Mouse (Mus musculus) hindbrain, embryonic 13.5 days (tissue): ENCODE measurements around the gene Ppp1r1a. TPM values are rescaled to one million over a fixed set of nuclear protein-coding genes. Genes with fewer than 3 reads are reported as not detected.

Source experiments
- ATAC-seq: fragments of 200-750 bp; cut with Nextera tagmentation; 2 replicates; pipeline ENCODE4 v1.8.0; 2017; ENCODE audit warnings: moderate TSS enrichment; ENCODE audit not compliant: low FRiP score
- H3K27ac ChIP-seq: fragments of 300-500 bp; sonication (generic); 2 replicates; pipeline ENCODE4 v1.5.1; 2015; ENCODE audit warnings: inconsistent platforms, mild to moderate bottlenecking, moderate library complexity
- H3K27me3 ChIP-seq: fragments of 300-500 bp; sonication (generic); 2 replicates; pipeline ENCODE4 v1.6.1; 2015; ENCODE audit warnings: mild to moderate bottlenecking, inconsistent platforms
- H3K36me3 ChIP-seq: fragments of 300-500 bp; sonication (generic); 2 replicates; pipeline ENCODE4 v1.6.1; 2015; ENCODE audit warnings: mild to moderate bottlenecking, inconsistent platforms
- H3K4me1 ChIP-seq: fragments of 300-500 bp; sonication (generic); replicated peaks from 2 replicates; pipeline ENCODE4 v1.6.1; 2015; ENCODE audit warnings: inconsistent platforms
- H3K4me2 ChIP-seq: fragments of 300-500 bp; sonication (generic); 2 replicates; pipeline ENCODE4 v1.6.1; 2015; ENCODE audit warnings: inconsistent platforms, mild to moderate bottlenecking, moderate library complexity
- H3K4me3 ChIP-seq: fragments of 300-500 bp; sonication (generic); 2 replicates; pipeline ENCODE4 v1.5.1; 2015; ENCODE audit warnings: mild to moderate bottlenecking, inconsistent platforms
- H3K9ac ChIP-seq: fragments of 300-500 bp; sonication (generic); 2 replicates; pipeline ENCODE4 v1.6.1; 2015; ENCODE audit warnings: mild to moderate bottlenecking, inconsistent platforms
- H3K9me3 ChIP-seq: fragments of 300-500 bp; sonication (generic); 2 replicates; pipeline ENCODE4 v1.6.1; 2016; ENCODE audit warnings: inconsistent platforms
- WGBS: fragments of 180-500 bp; shearing (Covaris S2); methylation state at CpG from one replicate; pipeline ENCODE4 v1.1.7; 2015; 5-methylcytosine and 5-hydroxymethylcytosine counted together
- polyA plus RNA-seq: library from polyadenylated mRNA; unstranded; fragments of >200 nt; fragmentation: Nextera tagmentation; extraction: Ambion mirVana; gene quantifications from 2 replicates; pipeline ENCODE4 v1.2.1, GENCODE M21; 2015

Gene Ppp1r1a
- polyA plus RNA-seq: 99.2 and 101 TPM in 2 replicates

- Histone ChIP-seq H3K9ac (peak within 1 kb of the TSS; percentile 91), H3K4me2 (peak within 1 kb of the TSS; percentile 88), H3K9me3 (no peaks in the 10 kb centered on the region), H3K4me1 (peaks cover 47% of the 10 kb centered on the region), H3K4me3 (peak within 1 kb of the TSS; percentile 85), H3K36me3 (peaks cover 5% of the 10 kb centered on the region; the same call in 1 of the 2 replicates), H3K27me3 (peaks cover 7% of the 10 kb centered on the region; the same call in 1 of the 2 replicates), H3K27ac (peak within 1 kb of the TSS; percentile 67)
- WGBS: under 1% methylated on average over 33 of the region's 36 CpGs
- ATAC-seq: peak; percentile 85
Observed at GRCm38 (mm10) chr15:103537822-103538213, at the start of gene Ppp1r1a. Gene Ppp1r1a, minus strand, starts transcription at chr15:103538003.

- no peak for ATAC-seq
- no peaks in the 10 kb centered on the region for H3K27me3 ChIP-seq
- no peak overlapping the region for H3K27ac ChIP-seq
- no peaks in the 10 kb centered on the region for H3K4me1 ChIP-seq
- WGBS: 91% methylated on average over 2 of the region's 2 CpGs
- no peak overlapping the region for H3K9ac ChIP-seq
- H3K4me2 ChIP-seq: no peak overlapping the region
- H3K4me3 ChIP-seq: no peak overlapping the region
- H3K36me3 ChIP-seq: no peaks in the 10 kb centered on the region
- H3K9me3 ChIP-seq: no peaks in the 10 kb centered on the region
Observed at GRCm38 (mm10) chr15:103585876-103586275, 48.1 kb upstream of the Ppp1r1a start.

GRCm38 (mm10) chr15:103564981-103565380 lies 27.2 kb upstream of the Ppp1r1a start, which contains the start of gene Glycam1:
Gene Glycam1, minus strand, starts transcription at chr15:103565081.
- H3K27me3 ChIP-seq: no peaks in the 10 kb centered on the region
- H3K4me3 ChIP-seq: no peak within 1 kb of the TSS
- no peaks in the 10 kb centered on the region for H3K36me3 ChIP-seq
- ATAC-seq: no peak
- no peak within 1 kb of the TSS for H3K27ac ChIP-seq
- no peak within 1 kb of the TSS for H3K9ac ChIP-seq
- H3K4me2 ChIP-seq: no peak within 1 kb of the TSS
- no peaks in the 10 kb centered on the region for H3K9me3 ChIP-seq
- H3K4me1 ChIP-seq: no peaks in the 10 kb centered on the region

- Histone ChIP-seq H3K4me3 (no peak overlapping the region), H3K27ac (no peak overlapping the region), H3K9ac (no peak overlapping the region), H3K9me3 (no peaks in the 10 kb centered on the region), H3K36me3 (no peaks in the 10 kb centered on the region), H3K4me2 (no peak overlapping the region), H3K4me1 (no peaks in the 10 kb centered on the region), H3K27me3 (no peaks in the 10 kb centered on the region)
- 0 out of 2 replicates have a peak, but pooled peaks have one; percentile 63 for ATAC-seq
- 44% methylated on average over 3 of the region's 3 CpGs for WGBS
Observed at GRCm38 (mm10) chr15:103552096-103552690, 14.4 kb upstream of the Ppp1r1a start.

- no peaks in the 10 kb centered on the region for H3K27me3 ChIP-seq
- WGBS: 61% methylated on average over 1 of the region's 1 CpGs
- no peak overlapping the region for H3K9ac ChIP-seq
- H3K4me3 ChIP-seq: no peak overlapping the region
- H3K9me3 ChIP-seq: no peaks in the 10 kb centered on the region
- ATAC-seq: peak; percentile 36; the same call in 1 of the 2 replicates
- no peak overlapping the region for H3K4me2 ChIP-seq
- H3K27ac ChIP-seq: no peak overlapping the region
- H3K4me1 ChIP-seq: no peaks in the 10 kb centered on the region
- H3K36me3 ChIP-seq: no peaks in the 10 kb centered on the region
Observed at GRCm38 (mm10) chr15:103551053-103551452, 13.2 kb upstream of the Ppp1r1a start.

GRCm38 (mm10) chr15:103549475-103549874 lies 11.7 kb upstream of the Ppp1r1a start:
- WGBS: 87% methylated on average over 1 of the region's 1 CpGs
- Histone ChIP-seq H3K27me3 (no peaks in the 10 kb centered on the region), H3K27ac (no peak overlapping the region), H3K36me3 (no peaks in the 10 kb centered on the region), H3K4me2 (no peak overlapping the region), H3K9me3 (no peaks in the 10 kb centered on the region), H3K9ac (no peak overlapping the region), H3K4me1 (no peaks in the 10 kb centered on the region), H3K4me3 (no peak overlapping the region)
- ATAC-seq: no peak

GRCm38 (mm10) chr15:103547983-103548382 lies 10.2 kb upstream of the Ppp1r1a start:
- Histone ChIP-seq H3K4me1 (no peaks in the 10 kb centered on the region; the same call in 1 of the 2 replicates), H3K9ac (no peak overlapping the region), H3K36me3 (no peaks in the 10 kb centered on the region), H3K9me3 (no peaks in the 10 kb centered on the region), H3K27me3 (no peaks in the 10 kb centered on the region), H3K4me3 (no peak overlapping the region), H3K27ac (no peak overlapping the region), H3K4me2 (no peak overlapping the region)
- no peak for ATAC-seq
- WGBS: 89% methylated on average over 3 of the region's 3 CpGs

- H3K36me3 ChIP-seq: no peaks in the 10 kb centered on the region
- no peak overlapping the region for H3K9ac ChIP-seq
- H3K4me2 ChIP-seq: no peak overlapping the region
- no peak overlapping the region for H3K4me3 ChIP-seq
- H3K4me1 ChIP-seq: peaks cover 11% of the 10 kb centered on the region
- H3K9me3 ChIP-seq: no peaks in the 10 kb centered on the region
- ATAC-seq: no peak
- peaks cover 7% of the 10 kb centered on the region; the same call in 1 of the 2 replicates for H3K27me3 ChIP-seq
- no peak overlapping the region for H3K27ac ChIP-seq
Observed at GRCm38 (mm10) chr15:103542526-103542925, 4.7 kb upstream of the Ppp1r1a start.

- H3K9me3 ChIP-seq: no peaks in the 10 kb centered on the region
- H3K27me3 ChIP-seq: peaks cover 7% of the 10 kb centered on the region; the same call in 1 of the 2 replicates
- H3K4me3 ChIP-seq: no peak overlapping the region
- no peak for ATAC-seq
- H3K4me1 ChIP-seq: peaks cover 27% of the 10 kb centered on the region
- no peak overlapping the region for H3K27ac ChIP-seq
- H3K36me3 ChIP-seq: no peaks in the 10 kb centered on the region
- no peak overlapping the region for H3K4me2 ChIP-seq
- 68% methylated on average over 1 of the region's 1 CpGs for WGBS
- no peak overlapping the region for H3K9ac ChIP-seq
Observed at GRCm38 (mm10) chr15:103540646-103541045, 2.8 kb upstream of the Ppp1r1a start.

- H3K27me3 ChIP-seq: peaks cover 7% of the 10 kb centered on the region; the same call in 1 of the 2 replicates
Observed at GRCm38 (mm10) chr15:103539259-103539658, 1.5 kb upstream of the Ppp1r1a start.

GRCm38 (mm10) chr15:103537011-103537821 lies 587 bp downstream of the Ppp1r1a start:
- no peaks in the 10 kb centered on the region for H3K9me3 ChIP-seq
- peaks cover 7% of the 10 kb centered on the region; the same call in 1 of the 2 replicates for H3K36me3 ChIP-seq
- H3K4me1 ChIP-seq: peaks cover 47% of the 10 kb centered on the region
- whole genome bisulfite sequencing: under 1% methylated on average over 37 of the region's 37 CpGs
- peak overlapping the region; percentile 85 for H3K4me3 ChIP-seq
- H3K27me3 ChIP-seq: peaks cover 7% of the 10 kb centered on the region; the same call in 1 of the 2 replicates
- H3K4me2 ChIP-seq: peak overlapping the region; percentile 88
- peak overlapping the region; percentile 91 for H3K9ac ChIP-seq
- peak; percentile 73 for ATAC-seq
- H3K27ac ChIP-seq: peak overlapping the region; percentile 67

More at GRCm38 (mm10) chr15:103539259-103539658, 1.5 kb upstream of the Ppp1r1a start:
- H3K4me1 ChIP-seq: peaks cover 41% of the 10 kb centered on the region
- H3K4me3 ChIP-seq: no peak overlapping the region
- ATAC-seq: no peak
- WGBS: 57% methylated on average over 2 of the region's 2 CpGs
- no peak overlapping the region for H3K9ac ChIP-seq
- H3K4me2 ChIP-seq: no peak overlapping the region
- no peak overlapping the region for H3K27ac ChIP-seq
- no peaks in the 10 kb centered on the region for H3K36me3 ChIP-seq
- H3K9me3 ChIP-seq: no peaks in the 10 kb centered on the region

GRCm38 (mm10) chr15:103536456-103536855 lies 1.3 kb downstream of the Ppp1r1a start:
- Histone ChIP-seq H3K27me3 (peaks cover 7% of the 10 kb centered on the region; the same call in 1 of the 2 replicates), H3K9me3 (no peaks in the 10 kb centered on the region)
- 20% methylated on average over 2 of the region's 2 CpGs for WGBS

More at GRCm38 (mm10) chr15:103536456-103536855, 1.3 kb downstream of the Ppp1r1a start:
- Histone ChIP-seq H3K4me2 (peak overlapping the region; percentile 88), H3K4me3 (peak overlapping the region; percentile 85), H3K9ac (peak overlapping the region; percentile 91), H3K4me1 (peaks cover 47% of the 10 kb centered on the region), H3K27ac (peak overlapping the region; percentile 67), H3K36me3 (peaks cover 7% of the 10 kb centered on the region; the same call in 1 of the 2 replicates)
- ATAC-seq: no peak
